Comparison of ENCODE assay signal across 17 mouse cellular contexts in genomic region chr13:75771984-75772730, GRCm38 (mm10).
DNase-seq lines count a peak whose midpoint lies in the region; ATAC-seq and TF ChIP-seq lines count a peak whose summit lies in the region.
"Had no signal": no experiment of that assay in that cellular context is flagged by ENCODE, and none has a peak within 500 bp of the region (broad histone marks: within the 10 kb centered on the region; RNA-seq: fewer than 3 reads in every experiment).

No protein-coding gene starts in this region.

- no peak overlapping the region for H3K4me3 ChIP-seq in stomach, postnatal 0 days (ENCODE audit: low read depth, low read length)
- H3K4me3 ChIP-seq in kidney, adult 2 months (ENCODE audit: insufficient read depth, low read depth, low read length) = no peak overlapping the region
- no peak overlapping the region for H3K4me3 ChIP-seq in thymus, adult 2 months (ENCODE audit: control insufficient read depth, insufficient read depth, low read length)
- H3K4me3 ChIP-seq: embryonic facial prominence, embryonic 12.5 days; hindbrain, embryonic 15.5 days had no signal

- no peak overlapping the region for H3K4me2 ChIP-seq in stomach, postnatal 0 days (replicated peaks; ENCODE audit: low read depth)
- H3K4me2 ChIP-seq: embryonic facial prominence, embryonic 12.5 days; hindbrain, embryonic 15.5 days had no signal

- DNase-seq in gastrocnemius, adult 18-20 months (ENCODE audit: low spot score) = peak; percentile 67
- DNase-seq in gastrocnemius, postnatal 4 days (ENCODE audit: low spot score in 2 of 2) = no peak
- DNase-seq in heart, postnatal 10 days = peak; percentile 14 to 28
- no peak for DNase-seq in heart, postnatal 36 days
- DNase-seq in gastrocnemius, postnatal 25 days = peak; percentile 38
- DNase-seq in stomach, postnatal 0 days (ENCODE audit: low spot score) = peak; percentile 3
- no peak for DNase-seq in kidney, adult 2 months
- DNase-seq in thymus, adult 2 months = no peak
- DNase-seq: adrenal gland, postnatal 10 days; cerebellum, adult 11 months; cerebellum, adult 9-10 months; cerebellum, postnatal 25 days; kidney, adult 9 months had no signal

- TF ChIP-seq CTCF in stomach, postnatal 0 days (IDR thresholded peaks at IDR 0.05; ENCODE audit: low read depth) = no peak
- no peak for TF ChIP-seq CTCF in kidney, adult 2 months (conservative IDR thresholded peaks at IDR 0.05; ENCODE audit: insufficient read depth, insufficient read length, low read depth, low read length)
- no peak for TF ChIP-seq CTCF in thymus, adult 2 months (IDR thresholded peaks at IDR 0.05; ENCODE audit: borderline replicate concordance, control insufficient read depth, extremely low read depth, insufficient read depth, low read length, poor library complexity)

- TF ChIP-seq POLR2A in kidney, adult 2 months (IDR thresholded peaks at IDR 0.05; ENCODE audit: low read depth, low read length) = no peak
- TF ChIP-seq POLR2A in thymus, adult 2 months (IDR thresholded peaks at IDR 0.05; ENCODE audit: control insufficient read depth, extremely low read depth, insufficient read depth, low read length, poor library complexity) = no peak

- no peaks in the 10 kb centered on the region for H3K9me3 ChIP-seq in stomach, postnatal 0 days (ENCODE audit: control insufficient read depth, low read length)
- H3K9me3 ChIP-seq: embryonic facial prominence, embryonic 12.5 days; hindbrain, embryonic 15.5 days had no signal

- H3K27me3 ChIP-seq in stomach, postnatal 0 days (ENCODE audit: control insufficient read depth, insufficient read depth, low read length) = no peaks in the 10 kb centered on the region
- no peaks in the 10 kb centered on the region for H3K27me3 ChIP-seq in kidney, adult 2 months (replicated peaks; ENCODE audit: control insufficient read depth, insufficient read depth, low read length)
- no peaks in the 10 kb centered on the region for H3K27me3 ChIP-seq in thymus, adult 2 months (ENCODE audit: control insufficient read depth, insufficient read depth, low read length)
- H3K27me3 ChIP-seq: embryonic facial prominence, embryonic 12.5 days; hindbrain, embryonic 15.5 days had no signal

- no peak for TF ChIP-seq EP300 in stomach, postnatal 0 days (optimal IDR thresholded peaks at IDR 0.05)

- no peaks in the 10 kb centered on the region for H3K4me1 ChIP-seq in stomach, postnatal 0 days (replicated peaks; ENCODE audit: control insufficient read depth, insufficient read depth)
- H3K4me1 ChIP-seq in kidney, adult 2 months (ENCODE audit: control insufficient read depth, insufficient read depth, low read length) = no peaks in the 10 kb centered on the region
- H3K4me1 ChIP-seq in thymus, adult 2 months (replicated peaks; ENCODE audit: control insufficient read depth, insufficient read depth, low read length) = no peaks in the 10 kb centered on the region
- H3K4me1 ChIP-seq: embryonic facial prominence, embryonic 12.5 days; hindbrain, embryonic 15.5 days had no signal

- intact Hi-C loops in heart, postnatal 10 days (cut with DNase I) = no loop called here
- intact Hi-C loops in heart, postnatal 36 days (cut with DNase I) = loop anchor here (10.0 kb wide), 1 partner anchor 367 kb away; no protein-coding TSS in a partner anchor

- H3K36me3 ChIP-seq in stomach, postnatal 0 days (ENCODE audit: control insufficient read depth, insufficient read depth, low read length) = no peaks in the 10 kb centered on the region
- H3K36me3 ChIP-seq in kidney, adult 2 months (ENCODE audit: control insufficient read depth, insufficient read depth, low read length) = peaks cover 6% of the 10 kb centered on the region; the same call in 1 of the 2 replicates
- no peaks in the 10 kb centered on the region for H3K36me3 ChIP-seq in thymus, adult 2 months (ENCODE audit: control insufficient read depth, insufficient read depth, low read length)
- H3K36me3 ChIP-seq: embryonic facial prominence, embryonic 12.5 days; hindbrain, embryonic 15.5 days had no signal

- H3K9ac ChIP-seq in stomach, postnatal 0 days (ENCODE audit: low read length) = no peak overlapping the region
- H3K9ac ChIP-seq: embryonic facial prominence, embryonic 12.5 days; hindbrain, embryonic 15.5 days had no signal

- 70% methylated on average over 3 of the region's 3 CpGs for WGBS in stomach, postnatal 0 days
- 84% methylated on average over 3 of the region's 3 CpGs for WGBS in kidney, adult 2 months
- WGBS in thymus, adult 2 months = 92% methylated on average over 3 of the region's 3 CpGs

- no peak overlapping the region for H3K27ac ChIP-seq in stomach, postnatal 0 days (replicated peaks)
- no peak overlapping the region for H3K27ac ChIP-seq in kidney, adult 2 months (ENCODE audit: insufficient read depth, low read depth, low read length)
- no peak overlapping the region for H3K27ac ChIP-seq in thymus, adult 2 months (ENCODE audit: control insufficient read depth, insufficient read depth, low read length)
- H3K27ac ChIP-seq: embryonic facial prominence, embryonic 12.5 days; hindbrain, embryonic 15.5 days had no signal

- no peak for ATAC-seq in stomach, postnatal 0 days (ENCODE audit: low FRiP score, low TSS enrichment)
- ATAC-seq: forebrain, embryonic 16.5 days; intestine, postnatal 0 days had no signal

Comparison
In these comparisons a context has a peak if more than half of its experiments do, and no peak if none do; other contexts are left out.
1. DNase-seq: peak in gastrocnemius, adult 18-20 months (single experiment), heart, postnatal 10 days (2 of 2), gastrocnemius, postnatal 25 days (single experiment) and stomach, postnatal 0 days (single experiment); none in gastrocnemius, postnatal 4 days (0 of 2), heart, postnatal 36 days (0 of 2), kidney, adult 2 months (single experiment) and thymus, adult 2 months (single experiment).